In the genomic region with DNA sequence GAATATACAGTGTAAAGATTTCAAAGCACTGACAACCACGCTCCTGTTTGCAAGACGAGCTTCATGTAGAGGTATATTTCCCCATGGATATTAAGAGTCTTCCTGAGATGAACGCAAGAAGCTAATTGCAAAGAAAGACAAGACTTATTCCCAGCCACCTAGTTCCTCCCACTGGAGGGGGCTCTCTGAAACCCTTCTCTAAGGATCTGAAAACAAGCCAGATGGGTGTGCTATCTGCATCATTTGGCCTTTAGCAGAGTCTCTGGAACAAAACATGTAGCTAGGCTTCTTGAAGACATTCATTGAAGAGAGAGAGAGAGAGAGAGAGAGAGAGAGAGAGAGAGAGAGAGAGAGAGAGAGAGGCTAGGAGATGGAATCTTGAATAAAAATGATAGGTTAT, we compare ENCODE assay signal across 22 mouse cellular contexts.
DNase-seq lines count a peak whose midpoint lies in the region; ATAC-seq and TF ChIP-seq lines count a peak whose summit lies in the region.
"Had no signal": no experiment of that assay in that cellular context is flagged by ENCODE, and none has a peak within 500 bp of the region (broad histone marks: within the 10 kb centered on the region; RNA-seq: fewer than 3 reads in every experiment).

No protein-coding gene starts in this region.

- TF ChIP-seq CTCF in intestine, postnatal 0 days (IDR thresholded peaks at IDR 0.05; ENCODE audit: low read depth), result 0 out of 2 replicates have a peak, but pooled peaks have one; percentile 10
- peak; percentile 28; the same call in 1 of the 2 replicates for TF ChIP-seq CTCF in forebrain, postnatal 0 days (IDR thresholded peaks at IDR 0.05; ENCODE audit: low read depth)

- H3K4me3 ChIP-seq in intestine, postnatal 0 days (ENCODE audit: low read depth, low read length), result no peak overlapping the region
- H3K4me3 ChIP-seq in intestine, embryonic 15.5 days (replicated peaks), result no peak overlapping the region
- H3K4me3 ChIP-seq in embryonic facial prominence, embryonic 14.5 days (ENCODE audit: low read depth, low read length), result no peak overlapping the region
- H3K4me3 ChIP-seq in forebrain, postnatal 0 days (ENCODE audit: low read depth, low read length), result no peak overlapping the region
- H3K4me3 ChIP-seq: limb, embryonic 12.5 days; liver, embryonic 12.5 days; midbrain, embryonic 10.5 days; neural tube, embryonic 15.5 days; stomach, embryonic 15.5 days had no signal

- no peak overlapping the region for H3K9ac ChIP-seq in intestine, postnatal 0 days (ENCODE audit: low read depth, low read length)
- H3K9ac ChIP-seq in intestine, embryonic 15.5 days, result no peak overlapping the region
- no peak overlapping the region for H3K9ac ChIP-seq in embryonic facial prominence, embryonic 14.5 days (ENCODE audit: low read depth, low read length)
- H3K9ac ChIP-seq in forebrain, postnatal 0 days, result no peak overlapping the region
- H3K9ac ChIP-seq: limb, embryonic 12.5 days; liver, embryonic 12.5 days; lung, embryonic 14.5 days; neural tube, embryonic 15.5 days; stomach, embryonic 15.5 days had no signal

- 86% methylated on average over 3 of the region's 3 CpGs for WGBS in intestine, postnatal 0 days
- WGBS in intestine, embryonic 15.5 days, result 90% methylated on average over 3 of the region's 3 CpGs
- WGBS in embryonic facial prominence, embryonic 14.5 days, result 52% methylated on average over 3 of the region's 3 CpGs
- 54% methylated on average over 3 of the region's 3 CpGs for WGBS in forebrain, postnatal 0 days

- ATAC-seq in intestine, postnatal 0 days, result no peak
- ATAC-seq in intestine, embryonic 15.5 days, result no peak
- ATAC-seq in embryonic facial prominence, embryonic 14.5 days (ENCODE audit: low read depth), result no peak
- ATAC-seq in forebrain, postnatal 0 days, result no peak
- no peak for ATAC-seq in megakaryocyte progenitor cell, adult 5-6 weeks (replicated peaks; ENCODE audit: poor library complexity)
- ATAC-seq: liver, embryonic 12.5 days had no signal

- H3K9me3 ChIP-seq in intestine, postnatal 0 days (ENCODE audit: control insufficient read depth), result no peaks in the 10 kb centered on the region
- no peaks in the 10 kb centered on the region for H3K9me3 ChIP-seq in intestine, embryonic 15.5 days
- no peaks in the 10 kb centered on the region for H3K9me3 ChIP-seq in embryonic facial prominence, embryonic 14.5 days (ENCODE audit: control insufficient read depth, low read length)
- no peaks in the 10 kb centered on the region for H3K9me3 ChIP-seq in forebrain, postnatal 0 days (ENCODE audit: low read length)
- H3K9me3 ChIP-seq: limb, embryonic 12.5 days; liver, embryonic 12.5 days; midbrain, embryonic 10.5 days; neural tube, embryonic 15.5 days; stomach, embryonic 15.5 days had no signal

- H3K27ac ChIP-seq in intestine, postnatal 0 days (ENCODE audit: low read depth, low read length), result no peak overlapping the region
- H3K27ac ChIP-seq in intestine, embryonic 15.5 days, result no peak overlapping the region
- H3K27ac ChIP-seq in embryonic facial prominence, embryonic 14.5 days (replicated peaks; ENCODE audit: low read depth, low read length), result peak overlapping the region; percentile 77
- 0 out of 2 replicates have a peak overlapping the region, but pooled peaks have one; percentile 77 for H3K27ac ChIP-seq in forebrain, postnatal 0 days (ENCODE audit: low read depth, low read length)
- H3K27ac ChIP-seq: liver, embryonic 12.5 days; stomach, embryonic 15.5 days had no signal

- H3K4me2 ChIP-seq in intestine, postnatal 0 days (replicated peaks; ENCODE audit: low read depth), result no peak overlapping the region
- no peak overlapping the region for H3K4me2 ChIP-seq in intestine, embryonic 15.5 days (replicated peaks)
- no peak overlapping the region for H3K4me2 ChIP-seq in embryonic facial prominence, embryonic 14.5 days (ENCODE audit: low read depth, low read length)
- H3K4me2 ChIP-seq in forebrain, postnatal 0 days (ENCODE audit: low read depth), result no peak overlapping the region
- H3K4me2 ChIP-seq: liver, embryonic 12.5 days; neural tube, embryonic 15.5 days; stomach, embryonic 15.5 days had no signal

- peak; percentile 39 for DNase-seq in NIH3T3 (ENCODE audit: low read depth)
- DNase-seq in embryonic facial prominence, embryonic 14.5 days (ENCODE audit: low spot score), result peak; percentile 20
- DNase-seq in forebrain, postnatal 0 days, result peak; percentile 55
- DNase-seq in layer of hippocampus, adult 18-20 months (ENCODE audit: low spot score in 2 of 2), result no peak
- DNase-seq in urinary bladder, postnatal 14 days (ENCODE audit: low spot score), result no peak
- DNase-seq: adrenal gland, adult 2 months; cerebellum, adult 8-10 months; gastrocnemius, postnatal 36 days; kidney, adult 2 months; kidney, postnatal 25 days; layer of hippocampus, adult 9-11 months; lung, embryonic 14.5 days; lung, postnatal 4 days; right cerebral cortex, postnatal 14 days had no signal

- no peaks in the 10 kb centered on the region for H3K36me3 ChIP-seq in intestine, postnatal 0 days (ENCODE audit: control insufficient read depth, insufficient read depth)
- no peaks in the 10 kb centered on the region for H3K36me3 ChIP-seq in intestine, embryonic 15.5 days
- H3K36me3 ChIP-seq in embryonic facial prominence, embryonic 14.5 days (ENCODE audit: control insufficient read depth, insufficient read depth, low read length), result no peaks in the 10 kb centered on the region
- no peaks in the 10 kb centered on the region for H3K36me3 ChIP-seq in forebrain, postnatal 0 days (ENCODE audit: insufficient read depth)
- H3K36me3 ChIP-seq: limb, embryonic 12.5 days; liver, embryonic 12.5 days; midbrain, embryonic 10.5 days; neural tube, embryonic 15.5 days; stomach, embryonic 15.5 days had no signal

- no peaks in the 10 kb centered on the region for H3K27me3 ChIP-seq in intestine, postnatal 0 days (replicated peaks; ENCODE audit: control insufficient read depth, insufficient read depth, low read length)
- no peaks in the 10 kb centered on the region for H3K27me3 ChIP-seq in intestine, embryonic 15.5 days (replicated peaks)
- no peaks in the 10 kb centered on the region for H3K27me3 ChIP-seq in embryonic facial prominence, embryonic 14.5 days (replicated peaks; ENCODE audit: control insufficient read depth, insufficient read depth, low read length)
- no peaks in the 10 kb centered on the region for H3K27me3 ChIP-seq in forebrain, postnatal 0 days (ENCODE audit: insufficient read depth, low read length)
- H3K27me3 ChIP-seq: limb, embryonic 12.5 days; liver, embryonic 12.5 days; neural tube, embryonic 15.5 days; stomach, embryonic 15.5 days had no signal

- no peaks in the 10 kb centered on the region for H3K4me1 ChIP-seq in intestine, postnatal 0 days (replicated peaks; ENCODE audit: control insufficient read depth, insufficient read depth, low read length)
- no peaks in the 10 kb centered on the region for H3K4me1 ChIP-seq in intestine, embryonic 15.5 days (replicated peaks)
- H3K4me1 ChIP-seq in embryonic facial prominence, embryonic 14.5 days (ENCODE audit: control insufficient read depth, insufficient read depth, low read length), result peaks cover 37% of the 10 kb centered on the region
- H3K4me1 ChIP-seq in forebrain, postnatal 0 days (ENCODE audit: insufficient read depth), result peaks cover 12% of the 10 kb centered on the region; the same call in 1 of the 2 replicates
- H3K4me1 ChIP-seq: liver, embryonic 12.5 days; stomach, embryonic 15.5 days had no signal

Comparison
In these comparisons a context has a peak if more than half of its experiments do, and no peak if none do; other contexts are left out.
1. H3K27ac ChIP-seq: peak in embryonic facial prominence, embryonic 14.5 days (single experiment) and forebrain, postnatal 0 days (single experiment); none in intestine, postnatal 0 days (single experiment) and intestine, embryonic 15.5 days (single experiment).
2. DNase-seq: peak in NIH3T3 (single experiment), embryonic facial prominence, embryonic 14.5 days (single experiment) and forebrain, postnatal 0 days (single experiment); none in layer of hippocampus, adult 18-20 months (0 of 2) and urinary bladder, postnatal 14 days (single experiment).